Mouse (Mus musculus): ENCODE results near the gene Slc11a2.
"Not testable (repeated sequence)": the region's sequence is repeated elsewhere in the genome, so short reads cannot be mapped to it uniquely, and the experiment has no call there.

The Slc11a2 gene

GRCm38 (mm10) chr15:100401811-100402210, 23.1 kb downstream of the Slc11a2 start:
- DNase-seq: no peak

- no peak for DNase-seq
Observed at GRCm38 (mm10) chr15:100400592-100401250, 24.2 kb downstream of the Slc11a2 start.

GRCm38 (mm10) chr15:100395561-100395960, 29.3 kb downstream of the Slc11a2 start:
- no peak for DNase-seq

- no peak for DNase-seq
Observed at GRCm38 (mm10) chr15:100393016-100393415, 31.9 kb downstream of the Slc11a2 start.

- DNase-seq: no peak
Observed at GRCm38 (mm10) chr15:100391599-100391998, 33.3 kb downstream of the Slc11a2 start.

GRCm38 (mm10) chr15:100391066-100391465, 33.8 kb downstream of the Slc11a2 start:
- DNase-seq: no peak

GRCm38 (mm10) chr15:100388886-100389285, 36.0 kb downstream of the Slc11a2 start:
- DNase-seq: no peak

- no peak for DNase-seq
Observed at GRCm38 (mm10) chr15:100388224-100388835, 36.5 kb downstream of the Slc11a2 start.

- DNase-seq: no peak
Observed at GRCm38 (mm10) chr15:100387544-100388223, 37.2 kb downstream of the Slc11a2 start.

- DNase-seq: no peak
Observed at GRCm38 (mm10) chr15:100385705-100386104, 39.2 kb downstream of the Slc11a2 start.

- no peak for DNase-seq
Observed at GRCm38 (mm10) chr15:100380104-100380503, 44.8 kb downstream of the Slc11a2 start.

- DNase-seq: no peak
Observed at GRCm38 (mm10) chr15:100379658-100380057, 45.2 kb downstream of the Slc11a2 start.

GRCm38 (mm10) chr15:100377847-100378505, 46.9 kb downstream of the Slc11a2 start:
- not testable (repeated sequence) for DNase-seq

- peak; percentile 72 for DNase-seq
Observed at GRCm38 (mm10) chr15:100375066-100375465, 49.8 kb downstream of the Slc11a2 start.

- no peak for DNase-seq
Observed at GRCm38 (mm10) chr15:100367119-100367518, 57.8 kb downstream of the Slc11a2 start.

GRCm38 (mm10) chr15:100365967-100366366, 58.9 kb downstream of the Slc11a2 start:
- DNase-seq: not testable (repeated sequence)

GRCm38 (mm10) chr15:100364242-100364641, 60.6 kb downstream of the Slc11a2 start, which contains the start of gene Higd1c:
Gene Higd1c, plus strand, starts transcription at chr15:100364542.
- DNase-seq: no peak

- DNase-seq: no peak
Observed at GRCm38 (mm10) chr15:100355876-100356275, 69.0 kb downstream of the Slc11a2 start.

GRCm38 (mm10) chr15:100353399-100353798, 71.5 kb downstream of the Slc11a2 start:
- DNase-seq: not testable (repeated sequence)

- no peak for DNase-seq
Observed at GRCm38 (mm10) chr15:100352711-100353250, 72.1 kb downstream of the Slc11a2 start, which contains the start of the genes Methig1 and Mettl7a2. Gene Methig1, plus strand, starts transcription at chr15:100353149. Gene Mettl7a2, plus strand, starts transcription at chr15:100353200.

- no peak for DNase-seq
Observed at GRCm38 (mm10) chr15:100351501-100352060, 73.3 kb downstream of the Slc11a2 start.

GRCm38 (mm10) chr15:100349496-100349895, 75.4 kb downstream of the Slc11a2 start:
- no peak for DNase-seq

GRCm38 (mm10) chr15:100346761-100347160, 78.1 kb downstream of the Slc11a2 start:
- no peak for DNase-seq

All from right cerebral cortex, postnatal 4 days (tissue).